ENCODE assay signal across 8 mouse cellular contexts in the genomic region with DNA sequence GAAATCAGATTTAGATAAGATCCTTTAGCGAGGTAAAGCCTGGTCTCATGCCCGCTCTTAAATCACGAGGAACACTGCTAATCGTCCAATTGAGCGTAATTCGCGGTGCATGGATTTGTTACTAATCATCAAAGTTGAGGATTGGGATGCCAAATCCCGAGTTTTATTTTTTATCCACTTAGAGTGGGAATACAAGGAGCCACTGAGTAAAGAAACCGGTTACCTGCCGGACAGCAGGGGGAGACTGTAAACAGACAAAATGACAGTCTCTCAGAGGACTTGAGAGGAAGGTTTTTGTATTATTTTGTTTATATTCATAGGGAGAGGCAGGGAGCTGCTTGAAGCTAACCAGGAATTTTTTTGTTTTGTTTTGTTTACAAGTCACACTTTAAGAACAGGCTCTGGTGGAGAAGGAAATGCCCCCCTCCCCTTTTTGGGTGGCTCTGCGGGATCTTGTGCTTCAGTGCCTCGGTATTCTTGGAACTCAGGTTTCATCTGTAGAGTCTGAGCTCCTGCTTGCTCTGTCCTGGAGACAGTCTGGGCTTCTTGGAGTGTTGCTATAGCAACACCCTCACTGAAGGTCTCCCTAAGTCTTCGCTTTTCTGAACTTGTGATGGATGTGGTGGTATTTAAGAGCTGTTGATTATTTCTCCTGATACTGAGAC. TPM values are rescaled to one million over a fixed set of nuclear protein-coding genes. Genes with fewer than 3 reads are reported as not detected.
DNase-seq lines count a peak whose midpoint lies in the region; ATAC-seq lines count a peak whose summit lies in the region.

No protein-coding gene starts in this region.

- peak overlapping the region; percentile 81 for H3K9ac ChIP-seq in heart, embryonic 12.5 days
- peak overlapping the region; percentile 67 for H3K9ac ChIP-seq in midbrain, embryonic 15.5 days

- H3K4me3 ChIP-seq in heart, embryonic 12.5 days = peak overlapping the region; percentile 76
- peak overlapping the region; percentile 72 for H3K4me3 ChIP-seq in midbrain, embryonic 15.5 days

- peaks cover 35% of the 10 kb centered on the region for H3K36me3 ChIP-seq in heart, embryonic 12.5 days
- H3K36me3 ChIP-seq in midbrain, embryonic 15.5 days (replicated peaks) = peaks cover 23% of the 10 kb centered on the region

- peak overlapping the region; percentile 80 for H3K4me2 ChIP-seq in heart, embryonic 12.5 days
- peak overlapping the region; percentile 72 for H3K4me2 ChIP-seq in midbrain, embryonic 15.5 days

- no peak overlapping the region for H3K27ac ChIP-seq in heart, embryonic 12.5 days (ENCODE audit: poor library complexity, severe bottlenecking)
- H3K27ac ChIP-seq in midbrain, embryonic 15.5 days = no peak overlapping the region

- 13% methylated on average over 13 of the region's 13 CpGs for WGBS in heart, embryonic 12.5 days
- WGBS in midbrain, embryonic 15.5 days = 6% methylated on average over 13 of the region's 13 CpGs

- no peaks in the 10 kb centered on the region; the same call in 1 of the 2 replicates for H3K27me3 ChIP-seq in heart, embryonic 12.5 days (replicated peaks)
- H3K27me3 ChIP-seq in midbrain, embryonic 15.5 days (replicated peaks) = no peaks in the 10 kb centered on the region

- H3K4me1 ChIP-seq in heart, embryonic 12.5 days (replicated peaks) = peaks cover 23% of the 10 kb centered on the region
- peaks cover 22% of the 10 kb centered on the region for H3K4me1 ChIP-seq in midbrain, embryonic 15.5 days

- no peaks in the 10 kb centered on the region for H3K9me3 ChIP-seq in heart, embryonic 12.5 days (replicated peaks)
- H3K9me3 ChIP-seq in midbrain, embryonic 15.5 days = no peaks in the 10 kb centered on the region

- peak; percentile 34 for DNase-seq in embryo, embryonic 10.5 days (ENCODE audit: low spot score)
- DNase-seq in embryo, embryonic 10 days (ENCODE audit: low spot score) = no peak
- DNase-seq in brain, adult 2 months (ENCODE audit: low read depth, low spot score) = peak; percentile 63
- peak; percentile 66 to 74 for DNase-seq in kidney, postnatal 36 days
- DNase-seq in urinary bladder, postnatal 10 days (ENCODE audit: low spot score) = no peak
- DNase-seq in gastrocnemius, postnatal 25 days = no peak

- no peak for ATAC-seq in heart, embryonic 12.5 days (ENCODE audit: insufficient number of reproducible peaks, low FRiP score)
- no peak for ATAC-seq in midbrain, embryonic 15.5 days (replicated peaks)

RNA-seq across cellular contexts. Expression of a gene that starts 0.9 kb away (rescaled TPM):
- 17.3 and 17.5 TPM in 2 replicates for polyA plus RNA-seq in heart, embryonic 12.5 days (2016; fragmentation: Nextera tagmentation; extraction: Ambion mirVana)
- 45.1 and 47.0 TPM in 2 replicates for polyA plus RNA-seq in midbrain, embryonic 15.5 days (2015; fragmentation: Nextera tagmentation; extraction: Ambion mirVana)
- 10 to 100 TPM; 19.0 to 19.8 TPM for total RNA-seq in gastrocnemius, postnatal 25 days (2021)

RNA-seq across cellular contexts. Expression of a gene that starts 18.6 kb away (rescaled TPM):
- polyA plus RNA-seq in heart, embryonic 12.5 days (2016; fragmentation: Nextera tagmentation; extraction: Ambion mirVana) = 72.3 and 76.7 TPM in 2 replicates
- polyA plus RNA-seq in midbrain, embryonic 15.5 days (2015; fragmentation: Nextera tagmentation; extraction: Ambion mirVana) = 9.4 and 9.8 TPM in 2 replicates
- 10 to 100 TPM; 43.0 to 44.3 TPM for total RNA-seq in gastrocnemius, postnatal 25 days (2021)

RNA-seq across cellular contexts. Expression of a gene that starts 43.8 kb away (rescaled TPM):
- polyA plus RNA-seq in heart, embryonic 12.5 days (2016; fragmentation: Nextera tagmentation; extraction: Ambion mirVana) = 75.3 and 80.1 TPM in 2 replicates
- polyA plus RNA-seq in midbrain, embryonic 15.5 days (2015; fragmentation: Nextera tagmentation; extraction: Ambion mirVana) = 103 and 116 TPM in 2 replicates
- total RNA-seq in gastrocnemius, postnatal 25 days (2021) = 100 to 1,000 TPM; 123 to 168 TPM

RNA-seq across cellular contexts. Expression of a gene that starts 47.4 kb away (rescaled TPM):
- polyA plus RNA-seq in heart, embryonic 12.5 days (2016; fragmentation: Nextera tagmentation; extraction: Ambion mirVana) = 110 and 111 TPM in 2 replicates
- 117 and 118 TPM in 2 replicates for polyA plus RNA-seq in midbrain, embryonic 15.5 days (2015; fragmentation: Nextera tagmentation; extraction: Ambion mirVana)
- 10 to 100 TPM; 39.7 to 44.7 TPM for total RNA-seq in gastrocnemius, postnatal 25 days (2021)

Comparison
In these comparisons a context has a peak if more than half of its experiments do, and no peak if none do; other contexts are left out.
1. DNase-seq: peak in embryo, embryonic 10.5 days (single experiment), brain, adult 2 months (single experiment) and kidney, postnatal 36 days (2 of 2); none in embryo, embryonic 10 days (single experiment), urinary bladder, postnatal 10 days (single experiment) and gastrocnemius, postnatal 25 days (single experiment).